Mouse (Mus musculus) hindbrain, embryonic 12.5 days (tissue): ENCODE results near the gene Rap1gds1. TPM values are rescaled to one million over a fixed set of nuclear protein-coding genes. Genes with fewer than 3 reads are reported as not detected.

Experiments
- ATAC-seq: fragments of 200-750 bp; cut with Nextera tagmentation; 2 replicates; pipeline ENCODE4 v1.8.0; 2017; ENCODE audit warnings: moderate TSS enrichment; ENCODE audit not compliant: low FRiP score
- H3K27ac ChIP-seq: fragments of 300-500 bp; sonication (generic); 2 replicates; pipeline ENCODE4 v1.5.1; 2016; ENCODE audit warnings: mild to moderate bottlenecking
- H3K27me3 ChIP-seq: fragments of 300-500 bp; sonication (generic); 2 replicates; pipeline ENCODE4 v1.6.1; 2016; ENCODE audit warnings: mild to moderate bottlenecking
- H3K36me3 ChIP-seq: fragments of 300-500 bp; sonication (generic); 2 replicates; pipeline ENCODE4 v1.6.1; 2016; ENCODE audit warnings: mild to moderate bottlenecking
- H3K4me1 ChIP-seq: fragments of 300-500 bp; sonication (generic); 2 replicates; pipeline ENCODE4 v1.6.1; 2016
- H3K4me2 ChIP-seq: fragments of 300-500 bp; sonication (generic); replicated peaks from 2 replicates; pipeline ENCODE4 v1.6.1; 2016; ENCODE audit warnings: mild to moderate bottlenecking
- H3K4me3 ChIP-seq: fragments of 300-500 bp; sonication (generic); 2 replicates; pipeline ENCODE4 v1.5.1; 2016; ENCODE audit warnings: mild to moderate bottlenecking
- H3K9ac ChIP-seq: fragments of 300-500 bp; sonication (generic); 2 replicates; pipeline ENCODE4 v1.6.1; 2016; ENCODE audit warnings: mild to moderate bottlenecking, moderate library complexity
- H3K9me3 ChIP-seq: fragments of 300-500 bp; sonication (generic); replicated peaks from 2 replicates; pipeline ENCODE4 v1.6.1; 2016; ENCODE audit warnings: mild to moderate bottlenecking
- WGBS: fragments of 180-500 bp; shearing (Covaris S2); methylation state at CpG from one replicate; pipeline ENCODE4 v1.1.7; 2016; 5-methylcytosine and 5-hydroxymethylcytosine counted together
- polyA plus RNA-seq: library from polyadenylated mRNA; unstranded; fragments of >200 nt; fragmentation: Nextera tagmentation; extraction: Ambion mirVana; gene quantifications from 2 replicates; pipeline ENCODE4 v1.2.1, GENCODE M21; 2016

Rap1gds1 gene
- polyA plus RNA-seq, 1 experiment from 2014 or later = 74.8 TPM

GRCm38 (mm10) chr3:139041921-139042320 is 33.1 kb downstream of the Rap1gds1 start:
- H3K9me3 ChIP-seq = no peaks in the 10 kb centered on the region
- no peak for ATAC-seq

GRCm38 (mm10) chr3:139037030-139037429 is 38.0 kb downstream of the Rap1gds1 start:
- ATAC-seq = no peak
- Histone ChIP-seq H3K27me3 (no peaks in the 10 kb centered on the region), H3K4me2 (no peak overlapping the region), H3K36me3 (peaks cover 3% of the 10 kb centered on the region; the same call in 1 of the 2 replicates), H3K4me3 (no peak overlapping the region), H3K27ac (no peak overlapping the region), H3K9me3 (no peaks in the 10 kb centered on the region; the same call in 1 of the 2 replicates), H3K4me1 (no peaks in the 10 kb centered on the region), H3K9ac (no peak overlapping the region)
- 89% methylated on average over 4 of the region's 4 CpGs for WGBS

More at GRCm38 (mm10) chr3:139041921-139042320, 33.1 kb downstream of the Rap1gds1 start:
- Histone ChIP-seq H3K4me1 (no peaks in the 10 kb centered on the region), H3K36me3 (no peaks in the 10 kb centered on the region), H3K9ac (no peak overlapping the region), H3K4me2 (no peak overlapping the region), H3K27me3 (no peaks in the 10 kb centered on the region), H3K27ac (no peak overlapping the region), H3K4me3 (no peak overlapping the region)
- whole genome bisulfite sequencing = 83% methylated on average over 4 of the region's 4 CpGs

- Histone ChIP-seq H3K4me1 (no peaks in the 10 kb centered on the region), H3K4me3 (no peak overlapping the region), H3K27ac (no peak overlapping the region), H3K9ac (no peak overlapping the region), H3K36me3 (peaks cover 3% of the 10 kb centered on the region; the same call in 1 of the 2 replicates), H3K4me2 (no peak overlapping the region), H3K9me3 (no peaks in the 10 kb centered on the region; the same call in 1 of the 2 replicates), H3K27me3 (no peaks in the 10 kb centered on the region)
- ATAC-seq = no peak
- 87% methylated on average over 6 of the region's 6 CpGs for WGBS
Measured at GRCm38 (mm10) chr3:139033179-139033578, 41.8 kb downstream of the Rap1gds1 start.

GRCm38 (mm10) chr3:139030644-139031227 is 44.3 kb downstream of the Rap1gds1 start:
- 94% methylated on average over 4 of the region's 4 CpGs for WGBS

GRCm38 (mm10) chr3:139025077-139025476 is 49.9 kb downstream of the Rap1gds1 start:
- Histone ChIP-seq H3K36me3 (no peaks in the 10 kb centered on the region), H3K27me3 (no peaks in the 10 kb centered on the region), H3K9me3 (no peaks in the 10 kb centered on the region), H3K4me1 (peaks cover 5% of the 10 kb centered on the region), H3K4me2 (no peak overlapping the region), H3K4me3 (no peak overlapping the region), H3K27ac (no peak overlapping the region), H3K9ac (no peak overlapping the region)
- 95% methylated on average over 5 of the region's 5 CpGs for WGBS
- ATAC-seq = no peak

More at GRCm38 (mm10) chr3:139030644-139031227, 44.3 kb downstream of the Rap1gds1 start:
- no peak overlapping the region for H3K4me3 ChIP-seq
- H3K9me3 ChIP-seq = no peaks in the 10 kb centered on the region; the same call in 1 of the 2 replicates
- no peaks in the 10 kb centered on the region for H3K4me1 ChIP-seq
- no peak for ATAC-seq
- peaks cover 3% of the 10 kb centered on the region; the same call in 1 of the 2 replicates for H3K36me3 ChIP-seq
- H3K27me3 ChIP-seq = no peaks in the 10 kb centered on the region
- no peak overlapping the region for H3K4me2 ChIP-seq
- no peak overlapping the region for H3K27ac ChIP-seq
- no peak overlapping the region for H3K9ac ChIP-seq

- H3K27me3 ChIP-seq = no peaks in the 10 kb centered on the region
- H3K4me3 ChIP-seq = no peak overlapping the region
- ATAC-seq = peak; percentile 89
- WGBS = 44% methylated on average over 8 of the region's 8 CpGs
- H3K9ac ChIP-seq = no peak overlapping the region
- no peaks in the 10 kb centered on the region for H3K9me3 ChIP-seq
- H3K36me3 ChIP-seq = no peaks in the 10 kb centered on the region
- no peak overlapping the region for H3K4me2 ChIP-seq
- no peak overlapping the region for H3K27ac ChIP-seq
- peaks cover 5% of the 10 kb centered on the region for H3K4me1 ChIP-seq
Measured at GRCm38 (mm10) chr3:139023585-139023984, 51.4 kb downstream of the Rap1gds1 start.

GRCm38 (mm10) chr3:139012352-139012751 is 62.6 kb downstream of the Rap1gds1 start:
- Histone ChIP-seq H3K4me2 (no peak overlapping the region), H3K27ac (no peak overlapping the region), H3K27me3 (no peaks in the 10 kb centered on the region), H3K9ac (no peak overlapping the region), H3K36me3 (peaks cover 4% of the 10 kb centered on the region), H3K4me1 (no peaks in the 10 kb centered on the region), H3K4me3 (no peak overlapping the region), H3K9me3 (no peaks in the 10 kb centered on the region)
- no peak for ATAC-seq
- 89% methylated on average over 9 of the region's 9 CpGs for WGBS

GRCm38 (mm10) chr3:139005669-139006068 is 69.3 kb downstream of the Rap1gds1 start:
- Histone ChIP-seq H3K9ac (no peak overlapping the region), H3K4me2 (no peak overlapping the region), H3K9me3 (no peaks in the 10 kb centered on the region), H3K27me3 (no peaks in the 10 kb centered on the region), H3K4me1 (peaks cover 2% of the 10 kb centered on the region; the same call in 1 of the 2 replicates), H3K27ac (no peak overlapping the region), H3K36me3 (no peaks in the 10 kb centered on the region), H3K4me3 (no peak overlapping the region)
- no peak for ATAC-seq

GRCm38 (mm10) chr3:139002774-139003173 is 72.2 kb downstream of the Rap1gds1 start:
- Histone ChIP-seq H3K4me2 (no peak overlapping the region), H3K36me3 (no peaks in the 10 kb centered on the region), H3K9ac (no peak overlapping the region), H3K27ac (no peak overlapping the region), H3K4me1 (peaks cover 2% of the 10 kb centered on the region; the same call in 1 of the 2 replicates), H3K27me3 (no peaks in the 10 kb centered on the region), H3K4me3 (no peak overlapping the region), H3K9me3 (no peaks in the 10 kb centered on the region)
- WGBS = 84% methylated on average over 6 of the region's 6 CpGs
- no peak for ATAC-seq

GRCm38 (mm10) chr3:139000071-139000867 is 74.7 kb downstream of the Rap1gds1 start:
- H3K27ac ChIP-seq = no peak overlapping the region
- peaks cover 11% of the 10 kb centered on the region; the same call in 1 of the 2 replicates for H3K36me3 ChIP-seq
- WGBS = 94% methylated on average over 9 of the region's 9 CpGs
- H3K9me3 ChIP-seq = no peaks in the 10 kb centered on the region
- no peak overlapping the region for H3K4me3 ChIP-seq
- H3K9ac ChIP-seq = no peak overlapping the region
- H3K4me1 ChIP-seq = peaks cover 2% of the 10 kb centered on the region; the same call in 1 of the 2 replicates
- ATAC-seq = no peak
- H3K27me3 ChIP-seq = no peaks in the 10 kb centered on the region
- no peak overlapping the region for H3K4me2 ChIP-seq

- ATAC-seq = no peak
- H3K4me1 ChIP-seq = no peaks in the 10 kb centered on the region
- peaks cover 11% of the 10 kb centered on the region; the same call in 1 of the 2 replicates for H3K36me3 ChIP-seq
- WGBS = 81% methylated on average over 5 of the region's 5 CpGs
- no peaks in the 10 kb centered on the region for H3K27me3 ChIP-seq
- H3K4me2 ChIP-seq = no peak overlapping the region
- H3K4me3 ChIP-seq = no peak overlapping the region
- no peaks in the 10 kb centered on the region for H3K9me3 ChIP-seq
- H3K27ac ChIP-seq = no peak overlapping the region
- H3K9ac ChIP-seq = no peak overlapping the region
Measured at GRCm38 (mm10) chr3:138993473-138993872, 81.5 kb downstream of the Rap1gds1 start.

GRCm38 (mm10) chr3:138991367-138991766 is 83.6 kb downstream of the Rap1gds1 start:
- 92% methylated on average over 1 of the region's 1 CpGs for WGBS
- Histone ChIP-seq H3K36me3 (peaks cover 5% of the 10 kb centered on the region; the same call in 1 of the 2 replicates), H3K9me3 (peaks cover 5% of the 10 kb centered on the region; the same call in 1 of the 2 replicates), H3K4me3 (no peak overlapping the region), H3K4me2 (no peak overlapping the region), H3K27me3 (no peaks in the 10 kb centered on the region), H3K4me1 (no peaks in the 10 kb centered on the region), H3K27ac (no peak overlapping the region), H3K9ac (no peak overlapping the region)
- no peak for ATAC-seq
